Mouse (Mus musculus) left cerebral cortex, adult 2 months (tissue): ENCODE data around the gene Zfp663. TPM values are rescaled to one million over a fixed set of nuclear protein-coding genes. Genes with fewer than 3 reads are reported as not detected.

Source experiments
- DNase-seq, 2 experiments: peaks; one replicate each; pipeline ENCODE4 v3.0.0; 2021 to 2022; ENCODE audit warnings: low spot score in 2 of 2, mixed read lengths in 1 of 2; ENCODE audit errors: extremely low spot score in 1 of 2
- H3K27ac ChIP-seq: fragments of 200-600 bp; 2 replicates; pipeline ENCODE4 v1.8.1; 2022
- H3K4me3 ChIP-seq: fragments of 200-600 bp; 2 replicates; pipeline ENCODE4 v1.8.1; 2022
- CTCF ChIP-seq: fragments of 200-600 bp; IDR thresholded peaks from 2 replicates; pipeline ENCODE4 v1.8.1; 2022; ENCODE audit warnings: antibody characterized with exemption, mild to moderate bottlenecking, moderate library complexity
- intact Hi-C: fragments of 180-260 bp; cut with DNase I; formaldehyde crosslinking; loops from one replicate; pipeline ENCODE4 v1.15.1; 2025
- total RNA-seq, 2 experiments: library from RNA; stranded (reverse); gene quantifications; 2 replicates each; pipeline ENCODE4 v1.2.3; 2021

Gene Zfp663
- total RNA-seq, 2 experiments from 2014 or later, result not detected

GRCm38 (mm10) chr2:165367868-165368439 lies 575 bp downstream of the Zfp663 start:
- DNase-seq, result no peak
- TF ChIP-seq CTCF, result no peak
- intact Hi-C loops, result no loop called here
- Histone ChIP-seq H3K4me3 (no peak overlapping the region), H3K27ac (no peak overlapping the region)

GRCm38 (mm10) chr2:165367047-165367520 lies 1.4 kb downstream of the Zfp663 start:
- no peak for DNase-seq
- H3K4me3 ChIP-seq, result no peak overlapping the region
- H3K27ac ChIP-seq, result no peak overlapping the region
- TF ChIP-seq CTCF, result no peak
- intact Hi-C loops, result no loop called here

GRCm38 (mm10) chr2:165364334-165365091 lies 4.0 kb downstream of the Zfp663 start:
- no peak overlapping the region for H3K27ac ChIP-seq
- peak; percentile 58 to 72 for DNase-seq
- intact Hi-C loops, result loop anchor here (1.0 kb wide), 1 partner anchor 123 kb away; no protein-coding TSS in a partner anchor
- peak; percentile 92 for TF ChIP-seq CTCF
- H3K4me3 ChIP-seq, result no peak overlapping the region

GRCm38 (mm10) chr2:165363282-165363681 lies 5.2 kb downstream of the Zfp663 start:
- peak; percentile 15 for TF ChIP-seq CTCF
- no peak for DNase-seq
- intact Hi-C loops, result no loop called here

GRCm38 (mm10) chr2:165360861-165361260 lies 7.7 kb downstream of the Zfp663 start:
- intact Hi-C loops, result loop anchor here (2.0 kb wide), 1 partner anchor 286 kb away; no protein-coding TSS in a partner anchor

More at GRCm38 (mm10) chr2:165363282-165363681, 5.2 kb downstream of the Zfp663 start:
- no peak overlapping the region for H3K27ac ChIP-seq
- no peak overlapping the region for H3K4me3 ChIP-seq

GRCm38 (mm10) chr2:165351828-165352513 lies 16.6 kb downstream of the Zfp663 start:
- DNase-seq, result no peak
- Histone ChIP-seq H3K4me3 (no peak overlapping the region), H3K27ac (peak overlapping the region; percentile 47)
- intact Hi-C loops, result loop anchor here (2.0 to 10.0 kb wide), 3 partner anchors 25 to 387 kb away; partner anchors contain the start of genes Elmo2 and Slc12a5
- TF ChIP-seq CTCF, result no peak

More at GRCm38 (mm10) chr2:165360861-165361260, 7.7 kb downstream of the Zfp663 start:
- no peak overlapping the region for H3K4me3 ChIP-seq
- TF ChIP-seq CTCF, result peak; percentile 81
- peak; percentile 36 to 47 for DNase-seq
- H3K27ac ChIP-seq, result no peak overlapping the region

GRCm38 (mm10) chr2:165349466-165349865 lies 19.1 kb downstream of the Zfp663 start:
- intact Hi-C loops, result no loop called here
- peak; percentile 42 to 47 for DNase-seq
- no peak overlapping the region for H3K27ac ChIP-seq
- H3K4me3 ChIP-seq, result no peak overlapping the region
- peak; percentile 58 for TF ChIP-seq CTCF

- no peak for DNase-seq
- Histone ChIP-seq H3K4me3 (no peak overlapping the region), H3K27ac (no peak overlapping the region)
- intact Hi-C loops, result no loop called here
- no peak for TF ChIP-seq CTCF
Observed at GRCm38 (mm10) chr2:165346180-165346579, 22.3 kb downstream of the Zfp663 start.

GRCm38 (mm10) chr2:165337191-165337590 lies 31.3 kb downstream of the Zfp663 start:
- TF ChIP-seq CTCF, result peak; percentile 69
- intact Hi-C loops, result no loop called here
- peak in 1 of 2 experiments; percentile 32 for DNase-seq
- Histone ChIP-seq H3K4me3 (no peak overlapping the region), H3K27ac (no peak overlapping the region)

- TF ChIP-seq CTCF, result no peak
- H3K4me3 ChIP-seq, result no peak overlapping the region
- no peak overlapping the region for H3K27ac ChIP-seq
- intact Hi-C loops, result no loop called here
- no peak for DNase-seq
Observed at GRCm38 (mm10) chr2:165332610-165333210, 35.8 kb downstream of the Zfp663 start.

GRCm38 (mm10) chr2:165329703-165330102 lies 38.8 kb downstream of the Zfp663 start:
- Histone ChIP-seq H3K27ac (no peak overlapping the region), H3K4me3 (no peak overlapping the region)
- intact Hi-C loops, result no loop called here
- no peak for DNase-seq
- no peak for TF ChIP-seq CTCF
